Mouse (Mus musculus): Measurements from ENCODE around the gene Cd48. TPM values are rescaled to one million over a fixed set of nuclear protein-coding genes. Genes with fewer than 3 reads are reported as not detected.

Gene Cd48
- 307 TPM for polyA plus RNA-seq (2015; fragmentation: Illumina TruSeq; extraction: RNeasy Lipid Tissue Mini Kit (QIAGEN cat#74804); ENCODE audit: insufficient read depth, low replicate concordance)

DNA sequence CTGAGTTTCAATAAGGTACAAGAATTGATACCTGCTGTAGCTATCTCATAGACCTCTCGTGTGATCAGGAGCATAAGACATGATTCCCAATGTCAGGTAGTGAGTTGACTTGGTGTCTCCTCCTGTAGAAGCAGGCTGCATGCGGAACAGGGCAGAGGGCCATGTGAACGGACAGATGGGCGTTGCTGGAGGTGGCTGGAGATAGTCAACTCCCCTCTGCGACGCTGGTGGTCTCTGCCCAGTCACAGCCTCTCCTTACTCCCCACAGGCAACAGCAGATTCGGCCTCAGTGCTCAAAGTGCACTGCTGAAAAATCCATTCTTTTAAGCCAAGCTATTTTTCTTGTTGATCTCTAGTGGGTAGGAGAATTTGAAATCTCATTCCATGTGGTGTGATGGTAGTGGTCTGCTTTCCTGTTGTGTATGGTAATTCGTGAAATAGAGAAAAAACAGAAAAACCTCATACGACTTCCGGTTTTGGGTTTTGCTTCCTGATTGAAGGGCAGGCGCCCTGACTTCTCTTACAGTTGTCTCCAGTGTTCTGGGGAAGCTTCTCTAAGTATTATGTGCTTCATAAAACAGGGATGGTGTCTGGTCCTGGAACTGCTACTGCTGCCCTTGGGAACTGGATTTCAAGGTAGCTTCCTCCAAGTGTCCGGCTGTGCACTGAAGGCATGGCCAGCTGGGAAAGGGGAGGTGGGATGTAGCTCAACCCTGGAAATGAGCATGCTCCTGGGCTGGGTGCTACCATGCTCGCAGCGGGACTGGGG lies at the start of gene Cd48:
Gene Cd48, plus strand, starts transcription at position 479 of the 769 bp plus-strand sequence.

DNA sequence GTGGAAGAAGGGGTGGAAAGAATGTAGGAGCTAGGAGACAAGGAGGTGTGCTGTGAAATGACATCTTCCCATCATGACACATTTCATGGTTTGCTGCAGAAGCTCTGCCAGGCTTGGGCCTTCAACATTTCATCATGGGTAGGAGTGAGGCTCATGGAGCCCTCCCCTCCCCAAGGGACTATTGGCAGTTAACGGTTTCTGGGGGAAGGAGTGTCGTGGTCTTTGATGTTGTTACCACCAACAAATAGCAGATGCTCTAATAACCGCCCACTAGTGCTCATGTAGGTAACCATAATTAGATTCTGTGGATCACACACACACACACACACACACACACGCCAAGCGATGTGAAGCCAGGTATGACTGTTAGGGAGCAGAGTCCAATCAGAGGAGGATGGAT lies 29.1 kb upstream of the Cd48 start, which contains the start of gene Slamf7:
Gene Slamf7, minus strand, starts transcription at position 302 of the 400 bp plus-strand sequence.

Other genes starting within 250 kb of the Cd48 start
- gene F11r, start 244.5 kb upstream of the Cd48 start, polyA plus RNA-seq (2015; fragmentation: Illumina TruSeq; extraction: RNeasy Lipid Tissue Mini Kit (QIAGEN cat#74804); ENCODE audit: insufficient read depth, low replicate concordance) = 14.6 TPM
- gene Alyref2, start 178.5 kb upstream of the Cd48 start, polyA plus RNA-seq (2015; fragmentation: Illumina TruSeq; extraction: RNeasy Lipid Tissue Mini Kit (QIAGEN cat#74804); ENCODE audit: insufficient read depth, low replicate concordance) = 4.5 TPM
- gene Itln1, start 146.7 kb upstream of the Cd48 start, polyA plus RNA-seq (2015; fragmentation: Illumina TruSeq; extraction: RNeasy Lipid Tissue Mini Kit (QIAGEN cat#74804); ENCODE audit: insufficient read depth, low replicate concordance) = not detected
- gene Cd244a, start 122.8 kb upstream of the Cd48 start, polyA plus RNA-seq (2015; fragmentation: Illumina TruSeq; extraction: RNeasy Lipid Tissue Mini Kit (QIAGEN cat#74804); ENCODE audit: insufficient read depth, low replicate concordance) = 43.6 TPM
- gene Ly9, start 74.6 kb upstream of the Cd48 start, polyA plus RNA-seq (2015; fragmentation: Illumina TruSeq; extraction: RNeasy Lipid Tissue Mini Kit (QIAGEN cat#74804); ENCODE audit: insufficient read depth, low replicate concordance) = 142 TPM
- gene Slamf7, start 29.0 kb upstream of the Cd48 start, polyA plus RNA-seq (2015; fragmentation: Illumina TruSeq; extraction: RNeasy Lipid Tissue Mini Kit (QIAGEN cat#74804); ENCODE audit: insufficient read depth, low replicate concordance) = 85.5 TPM
- 19.8 TPM for gene Slamf1, start 85.1 kb downstream of the Cd48 start, polyA plus RNA-seq (2015; fragmentation: Illumina TruSeq; extraction: RNeasy Lipid Tissue Mini Kit (QIAGEN cat#74804); ENCODE audit: insufficient read depth, low replicate concordance)
- 131 TPM for gene Cd84, start 157.7 kb downstream of the Cd48 start, polyA plus RNA-seq (2015; fragmentation: Illumina TruSeq; extraction: RNeasy Lipid Tissue Mini Kit (QIAGEN cat#74804); ENCODE audit: insufficient read depth, low replicate concordance)
- gene Gm10521, start 213.7 kb downstream of the Cd48 start, polyA plus RNA-seq (2015; fragmentation: Illumina TruSeq; extraction: RNeasy Lipid Tissue Mini Kit (QIAGEN cat#74804); ENCODE audit: insufficient read depth, low replicate concordance) = 22.7 TPM
- 156 TPM for gene Slamf6, start 235.5 kb downstream of the Cd48 start, polyA plus RNA-seq (2015; fragmentation: Illumina TruSeq; extraction: RNeasy Lipid Tissue Mini Kit (QIAGEN cat#74804); ENCODE audit: insufficient read depth, low replicate concordance)